Mouse (Mus musculus) embryo, embryonic 11.5 days (tissue): ENCODE measurements around the gene Bicra.

Source experiments
- DNase-seq: peaks from one replicate; pipeline ENCODE4 v3.0.0-alpha.2; 2012; ENCODE audit warnings: low read depth, low spot score

Bicra gene

DNA sequence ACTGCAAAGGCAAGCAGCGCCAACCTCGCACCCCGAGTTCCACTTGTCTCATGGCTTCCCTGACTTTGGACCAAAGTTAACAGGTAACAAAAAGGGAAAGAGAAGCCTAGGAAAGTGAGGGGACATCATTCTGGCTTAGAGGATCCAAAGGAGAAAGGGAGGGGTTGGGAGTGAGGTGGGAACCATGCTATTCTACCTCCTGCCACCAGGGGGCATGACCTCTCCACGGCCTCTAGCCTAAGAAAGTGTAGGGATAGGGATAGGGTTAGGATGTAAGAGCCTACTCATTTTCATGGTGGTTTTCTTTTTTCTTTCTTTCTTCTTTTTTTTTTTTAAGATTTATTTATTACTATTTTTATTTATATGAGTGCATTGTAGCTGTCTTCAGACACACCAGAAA is 71.8 kb downstream of the Bicra start:
- DNase-seq: no peak

DNA sequence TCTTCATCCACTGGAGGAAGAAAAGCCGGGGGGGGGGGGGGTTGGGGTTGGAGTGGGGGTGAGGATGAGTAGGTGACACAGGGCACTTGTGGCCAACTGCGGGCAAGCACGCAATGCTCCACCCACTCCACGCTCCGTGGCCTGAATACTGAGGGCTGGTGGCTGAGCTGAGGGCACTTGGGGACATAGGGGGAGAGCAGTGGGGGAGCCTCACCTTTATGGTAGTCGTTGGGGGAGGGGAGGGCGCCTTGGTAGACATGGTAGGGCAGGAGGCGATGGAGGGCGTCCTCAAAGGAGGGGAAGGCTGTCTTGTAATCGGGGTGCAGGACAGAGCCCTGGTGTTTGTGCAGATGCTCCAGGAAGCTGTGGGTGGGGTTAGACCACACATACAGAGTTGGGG is 72.3 kb downstream of the Bicra start:
- DNase-seq: no peak

DNA sequence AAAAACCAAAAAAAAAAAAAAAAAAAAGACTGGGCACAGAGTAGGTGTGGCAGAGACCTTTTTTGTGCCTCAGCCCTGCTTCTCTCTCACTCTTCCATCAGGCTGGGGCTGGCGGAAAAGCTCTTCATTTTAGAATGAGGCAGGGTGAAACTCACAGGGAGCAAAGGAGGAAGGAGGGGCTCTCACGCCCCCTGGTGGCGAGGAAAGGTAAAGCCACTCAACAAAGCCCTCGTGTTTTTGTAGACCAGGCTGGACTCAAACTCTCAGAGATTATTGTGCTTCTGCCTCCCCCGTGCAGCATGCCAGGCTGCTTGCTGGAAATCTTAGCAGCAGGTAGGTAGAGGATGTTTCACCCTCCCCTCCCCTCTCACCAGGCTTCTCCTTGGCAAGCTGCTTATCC is 73.0 kb downstream of the Bicra start:
- DNase-seq: no peak

DNA sequence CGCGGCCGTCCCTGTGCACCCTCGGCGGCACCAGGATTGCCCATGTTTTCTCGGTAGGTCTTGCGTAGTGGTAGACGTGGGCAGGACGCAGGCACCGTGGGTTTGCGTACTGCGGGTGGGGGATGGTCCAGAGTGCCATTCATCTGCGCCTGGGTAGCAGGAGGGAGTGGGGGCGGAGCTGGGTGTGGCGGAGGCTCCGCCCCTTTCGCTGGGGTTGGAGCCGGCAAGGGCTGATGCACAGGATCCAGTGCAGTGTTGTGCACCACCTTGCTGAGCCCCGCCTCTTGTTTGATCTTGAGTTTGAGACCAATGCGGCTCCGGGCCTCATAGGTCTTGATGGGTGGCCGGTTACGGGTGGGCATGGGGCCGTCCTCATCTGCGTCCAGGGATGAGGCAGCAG is 75.5 kb downstream of the Bicra start:
- DNase-seq: no peak

DNA sequence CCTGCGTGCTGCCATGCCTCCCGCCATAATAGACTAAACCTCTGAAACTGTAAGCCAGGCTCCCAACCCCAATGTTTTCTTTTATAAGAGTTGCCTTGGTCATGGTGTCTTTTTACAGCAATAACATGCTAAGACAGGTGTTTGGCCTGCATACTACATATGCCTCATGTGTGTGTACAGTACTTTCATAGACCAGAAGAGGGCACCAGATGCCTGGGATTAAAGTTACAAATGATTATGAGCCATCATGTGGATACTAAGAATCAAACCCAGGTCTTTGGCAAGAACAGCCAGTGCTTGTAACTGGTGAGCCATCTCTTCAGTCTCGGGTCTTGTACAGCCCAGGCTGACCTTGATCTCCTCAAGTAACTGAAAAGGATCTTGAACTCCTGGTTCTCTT is 78.0 kb downstream of the Bicra start:
- no peak for DNase-seq

DNA sequence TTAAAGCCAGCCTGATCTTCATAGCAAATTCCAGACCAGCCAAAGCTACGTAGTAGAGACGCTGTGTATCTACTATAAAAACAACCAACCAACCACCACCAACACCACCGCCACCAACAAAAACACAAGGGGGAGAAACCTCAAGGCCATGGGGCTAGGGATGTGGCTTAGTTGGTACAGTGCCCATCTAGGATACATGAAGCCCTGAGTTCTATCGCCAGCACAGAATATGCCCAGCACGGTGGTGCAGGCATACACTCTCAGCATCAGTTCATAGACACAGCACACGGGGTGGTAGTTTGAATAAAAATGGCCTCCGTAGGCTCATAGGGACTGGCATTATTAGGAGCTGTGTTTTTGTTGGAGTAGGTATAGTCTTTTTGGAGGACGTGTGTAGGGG is 79.4 kb downstream of the Bicra start:
- DNase-seq: no peak

DNA sequence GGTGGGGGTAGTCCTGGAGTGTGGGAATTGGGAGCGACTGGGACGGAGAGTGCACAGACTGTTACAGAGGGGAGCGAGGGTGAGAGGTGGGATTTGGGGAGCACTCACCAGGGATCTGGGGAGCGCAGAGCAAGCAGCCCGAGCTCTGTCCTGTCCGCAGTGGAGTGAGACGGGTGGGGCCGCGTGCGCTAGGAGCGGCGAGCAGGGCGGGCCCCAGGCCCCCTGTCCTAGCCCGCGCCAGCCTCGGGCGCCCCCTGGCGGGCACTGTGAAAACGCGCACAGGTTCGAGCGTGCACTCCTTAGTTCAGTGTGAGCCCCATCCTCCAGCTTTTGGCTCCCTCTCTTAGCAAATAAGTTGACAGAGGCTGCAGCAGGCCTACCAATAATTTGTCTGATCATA is 80.4 kb downstream of the Bicra start, which contains the start of gene Ehd2:
Ehd2 (minus strand) TSS at position 256 of the 400 bp plus-strand sequence.
- DNase-seq: peak; percentile 57

DNA sequence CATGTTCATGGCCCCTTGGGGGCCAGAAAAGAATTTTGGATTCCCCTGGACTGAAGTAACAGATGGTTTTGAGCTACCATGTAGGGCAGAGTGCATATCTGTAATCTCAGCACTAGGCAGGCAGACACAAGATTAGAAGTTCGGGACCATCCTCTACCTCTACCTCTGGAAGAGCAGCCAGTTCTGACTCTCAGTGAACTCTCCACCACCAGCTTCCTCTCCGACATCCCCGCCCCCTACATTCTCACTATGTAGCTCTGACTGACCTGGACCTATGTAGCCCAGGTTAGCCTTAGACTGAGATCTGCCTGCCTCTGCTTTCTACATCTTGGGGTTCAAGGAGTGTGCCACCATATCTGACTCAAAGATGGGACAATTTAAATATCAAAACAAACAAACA is 81.2 kb downstream of the Bicra start:
- no peak for DNase-seq

DNA sequence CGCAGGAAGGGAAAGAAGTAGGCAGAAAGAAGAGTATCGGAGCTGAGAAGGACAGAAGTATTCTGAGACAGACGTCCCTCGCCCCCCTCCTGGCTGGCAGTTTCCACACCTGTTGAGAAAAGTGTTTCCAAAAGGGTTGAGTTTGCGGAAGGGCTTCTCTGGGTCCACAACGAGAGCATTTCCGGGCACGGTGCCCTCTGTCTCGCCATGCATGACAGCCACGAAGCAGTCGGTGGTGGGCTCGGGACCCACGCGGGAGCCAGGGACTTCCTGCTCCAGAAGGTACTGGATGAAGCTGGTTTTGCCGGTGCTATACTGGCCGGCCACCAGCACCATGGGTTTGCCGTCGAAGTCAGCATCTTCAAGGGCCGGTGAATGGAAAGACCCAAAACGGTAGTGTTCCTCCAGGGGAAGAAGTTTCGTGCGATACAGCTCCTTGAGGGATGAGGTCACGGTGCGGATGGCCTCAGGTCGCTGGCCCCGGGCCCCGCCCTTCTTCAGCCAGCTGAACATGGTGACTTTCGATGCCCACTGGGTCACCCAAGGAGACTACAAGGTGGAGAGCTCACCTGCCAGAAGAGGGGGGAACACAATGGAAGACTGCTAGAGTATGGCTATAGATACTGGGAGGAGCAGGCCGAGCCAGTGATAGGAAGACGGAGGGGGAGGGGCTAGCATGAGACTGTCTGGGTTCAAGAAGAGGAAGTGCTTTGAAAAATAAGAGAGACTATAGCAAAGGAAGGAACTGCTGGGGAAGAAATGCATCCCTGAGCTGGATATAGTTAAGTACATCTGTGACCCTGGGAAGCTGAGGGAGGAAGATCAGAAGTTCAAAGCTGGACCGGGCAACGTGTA is 83.7 kb downstream of the Bicra start:
- no peak for DNase-seq

DNA sequence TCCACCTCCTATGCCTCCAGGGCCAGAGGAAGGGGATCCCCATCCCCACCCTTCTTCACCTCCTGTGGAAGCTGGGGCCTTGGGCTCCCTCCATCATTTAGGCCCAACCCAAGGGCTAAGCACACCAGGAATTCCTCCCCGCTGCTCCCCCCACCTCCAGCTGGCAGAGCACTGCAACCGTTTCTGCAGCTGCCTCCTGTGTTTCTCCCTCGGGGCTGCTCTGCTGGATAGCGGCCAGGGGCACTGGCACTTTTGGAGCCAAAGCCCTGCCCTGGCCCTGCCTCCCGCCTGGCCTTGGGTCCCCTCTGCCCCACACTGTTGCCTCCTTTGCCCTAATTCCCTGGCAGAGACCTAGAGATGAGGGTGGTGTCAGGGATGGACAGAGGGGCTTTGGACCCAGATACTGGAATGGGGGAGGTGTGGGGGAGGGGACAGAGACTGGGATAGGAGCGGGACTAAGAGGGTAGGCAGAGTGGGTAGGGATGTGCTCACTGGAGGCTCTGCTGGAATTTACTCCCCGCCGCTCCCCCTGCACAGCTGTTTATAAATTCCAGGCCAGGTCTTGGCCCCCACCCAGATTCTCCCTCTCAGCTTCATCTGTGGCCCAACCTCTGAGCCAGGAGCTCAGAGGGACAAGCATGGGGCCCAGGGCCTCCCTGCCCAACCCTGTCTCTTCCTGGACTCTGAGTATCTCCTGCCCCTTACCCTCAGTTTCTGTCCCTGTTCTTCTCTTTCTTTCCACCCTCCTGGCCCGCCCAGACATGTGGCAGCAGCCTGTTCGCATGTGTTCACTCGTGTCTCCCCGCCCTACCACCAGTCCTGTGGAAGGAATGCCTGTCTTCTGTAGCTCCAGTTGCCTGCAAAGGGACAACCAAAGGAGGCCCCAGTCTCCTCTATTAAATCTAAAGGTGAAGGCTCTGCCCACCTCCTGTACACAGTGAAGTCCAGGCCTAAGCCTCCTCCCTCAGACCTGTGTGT is 85.1 kb downstream of the Bicra start:
- DNase-seq: no peak

DNA sequence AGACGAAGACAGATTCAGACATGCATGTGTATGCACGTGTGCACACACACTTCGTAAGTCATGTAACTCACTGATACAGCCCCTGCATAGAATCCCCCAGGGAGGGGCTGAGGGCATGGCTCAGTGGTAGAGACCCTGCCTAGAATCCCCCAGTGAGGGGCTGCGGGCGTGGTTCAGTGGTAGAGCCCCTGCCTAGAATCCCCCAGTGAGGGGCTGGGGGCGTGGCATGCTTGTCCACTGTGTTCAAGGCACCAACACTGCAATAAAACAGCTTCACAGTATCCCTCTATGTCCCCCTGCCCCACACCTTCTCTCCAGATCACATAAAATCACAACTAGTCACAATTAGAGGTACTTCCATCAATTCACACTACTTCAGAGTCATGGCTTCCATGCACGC is 85.9 kb downstream of the Bicra start:
- DNase-seq: no peak

DNA sequence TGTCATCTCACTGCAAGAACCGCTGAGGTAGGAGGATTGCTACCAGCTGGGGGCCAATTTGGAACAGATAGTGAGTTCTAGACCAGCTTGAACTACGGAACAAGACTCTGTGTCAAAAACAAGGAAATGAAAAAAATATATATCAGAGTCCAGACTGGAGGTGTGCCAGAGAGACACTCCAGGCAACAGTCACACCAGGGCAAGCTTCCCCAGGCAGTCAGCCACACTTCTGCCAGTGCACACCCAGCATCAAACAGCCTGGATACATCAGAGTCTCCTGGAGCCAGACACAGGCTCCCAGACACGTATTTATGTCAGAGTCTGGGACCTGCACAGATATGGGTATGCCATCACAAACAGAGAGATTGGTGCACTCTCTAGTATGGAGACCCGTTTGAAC is 86.5 kb downstream of the Bicra start:
- DNase-seq: no peak

DNA sequence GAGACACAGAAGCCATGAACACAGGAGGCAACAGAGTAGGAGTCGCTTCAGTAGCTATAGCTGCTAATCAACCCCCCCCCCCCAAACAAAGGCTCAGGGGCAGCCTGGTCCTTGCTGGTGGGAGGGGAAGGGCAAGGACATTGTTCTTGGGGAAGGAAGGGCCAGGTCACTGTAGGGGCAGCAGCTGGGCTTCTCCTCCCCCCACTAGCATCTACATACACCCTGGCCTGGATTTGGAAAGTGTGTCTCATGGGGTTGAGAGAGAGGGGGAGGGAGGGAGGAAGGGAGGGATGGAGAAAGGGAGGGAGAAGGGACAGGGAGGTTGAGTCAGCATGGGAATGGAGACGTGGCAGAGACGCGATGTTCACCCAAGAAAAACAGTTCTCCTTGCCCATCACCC is 87.0 kb downstream of the Bicra start:
- DNase-seq: no peak

DNA sequence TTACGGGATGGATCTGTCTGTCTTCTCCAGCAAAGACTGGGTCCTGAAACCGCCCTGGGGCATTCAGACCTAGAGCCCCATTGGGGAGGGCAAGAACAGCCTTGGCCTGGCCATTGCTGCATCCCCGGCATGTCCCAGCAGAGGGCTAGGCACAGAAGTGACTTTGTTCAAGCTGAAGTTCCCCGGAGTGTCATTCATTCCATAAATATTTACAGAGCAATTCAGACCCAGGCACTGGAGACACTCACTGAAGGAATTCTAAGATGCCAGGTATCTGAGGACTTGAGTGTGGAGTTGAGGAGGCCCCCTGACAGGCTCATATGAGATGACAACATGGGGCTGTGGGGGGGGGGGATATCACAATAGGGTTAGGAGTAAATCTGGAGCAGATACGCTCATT is 91.6 kb downstream of the Bicra start:
- DNase-seq: no peak

DNA sequence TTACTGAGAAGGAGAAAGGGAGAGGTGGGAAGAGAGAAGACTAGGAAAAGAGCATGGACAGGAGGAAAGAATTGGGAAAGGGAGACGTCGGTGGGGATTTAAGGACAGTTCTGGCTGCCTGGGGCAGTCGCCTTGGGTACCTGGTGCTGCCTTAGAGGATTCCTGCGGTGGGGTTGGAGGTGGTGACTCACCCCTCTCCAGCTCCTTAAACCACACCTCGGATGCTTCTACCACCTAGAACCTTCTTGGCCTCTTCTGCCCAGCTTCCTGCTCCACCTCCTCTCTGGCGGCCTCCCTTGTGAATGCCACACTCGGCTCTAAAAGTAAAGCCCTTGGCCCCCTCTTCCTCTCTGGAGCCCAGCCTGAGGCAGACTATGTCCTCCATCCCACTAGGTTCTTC is 92.2 kb downstream of the Bicra start:
- DNase-seq: no peak

DNA sequence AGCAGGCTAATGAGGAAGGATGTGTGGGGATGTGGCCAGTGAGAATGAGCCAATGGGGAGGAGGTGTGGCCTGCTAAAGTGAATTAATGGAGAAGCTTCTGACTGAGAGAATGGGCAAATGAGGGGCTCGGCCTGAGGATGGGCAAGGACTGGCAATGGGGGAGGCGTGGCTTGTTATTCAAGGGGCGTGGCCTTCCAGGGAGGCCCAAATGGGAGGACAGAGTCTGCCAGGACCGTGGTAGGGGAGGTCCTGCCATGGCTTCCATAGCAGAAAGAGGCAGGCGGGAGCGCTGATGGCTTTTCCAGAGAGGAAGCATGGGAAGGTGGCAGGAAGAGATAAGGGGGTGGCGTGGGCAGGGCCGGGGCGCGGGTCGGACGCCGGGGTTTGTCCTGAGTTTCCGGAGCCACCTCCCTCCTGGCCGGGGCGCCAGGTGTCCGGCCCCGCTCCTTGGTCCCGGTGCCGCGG is 92.7 kb downstream of the Bicra start:
- no peak for DNase-seq

DNA sequence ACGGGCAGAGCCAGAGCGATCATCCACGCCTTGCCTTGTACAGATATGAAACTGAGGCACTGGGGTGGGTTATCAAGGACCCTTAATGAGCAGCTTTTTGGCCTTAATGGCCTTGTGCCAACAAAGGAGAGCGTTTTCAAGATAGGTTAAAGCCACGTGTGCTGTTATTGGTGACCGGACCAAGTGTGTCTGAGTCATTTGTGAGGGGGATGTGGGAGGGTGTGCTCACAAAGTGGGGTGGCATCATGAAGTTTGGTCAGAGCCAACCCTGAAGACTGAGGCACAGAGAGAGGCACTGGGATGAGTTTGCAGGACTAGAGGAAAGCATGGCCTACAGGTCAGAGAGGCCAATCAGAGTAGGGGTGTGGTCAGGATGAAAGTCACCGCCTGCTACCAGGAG is 93.3 kb downstream of the Bicra start:
- no peak for DNase-seq

DNA sequence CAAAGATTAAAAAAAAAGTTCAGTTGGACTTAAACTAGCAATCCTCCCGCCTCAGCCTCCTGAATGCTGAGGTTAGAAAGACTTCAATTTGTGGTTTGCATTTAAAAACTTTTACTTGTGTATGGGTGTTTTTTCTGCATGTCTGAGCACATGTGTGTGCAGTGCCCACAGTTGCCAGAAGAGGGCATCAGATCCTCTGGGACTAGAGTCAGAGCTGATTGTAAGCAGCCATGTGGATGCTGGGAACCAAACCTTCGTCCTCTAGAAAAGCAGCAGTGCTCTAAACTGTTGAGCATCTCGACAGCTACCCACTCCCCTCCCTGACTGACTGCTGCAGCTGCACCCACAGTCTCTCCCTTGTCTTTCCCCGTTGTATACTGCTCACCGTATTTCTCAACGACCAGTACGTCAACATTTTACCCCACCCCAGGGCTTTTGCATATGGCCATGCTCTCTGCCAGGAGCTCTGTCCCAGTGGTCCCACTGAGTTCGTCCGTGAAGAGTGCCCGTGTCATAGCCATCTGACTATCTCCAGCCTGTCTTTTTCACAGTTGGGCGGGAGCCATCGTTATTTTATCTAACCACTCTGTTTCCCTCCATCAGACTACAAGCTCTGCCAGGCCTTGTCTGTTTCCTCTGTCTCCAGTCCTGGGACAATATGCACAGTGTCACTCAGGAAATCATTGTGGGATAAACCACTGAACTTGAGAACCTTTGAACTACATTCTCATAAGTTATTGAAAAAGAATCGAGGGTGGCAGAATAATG is 94.2 kb downstream of the Bicra start:
- no peak for DNase-seq

DNA sequence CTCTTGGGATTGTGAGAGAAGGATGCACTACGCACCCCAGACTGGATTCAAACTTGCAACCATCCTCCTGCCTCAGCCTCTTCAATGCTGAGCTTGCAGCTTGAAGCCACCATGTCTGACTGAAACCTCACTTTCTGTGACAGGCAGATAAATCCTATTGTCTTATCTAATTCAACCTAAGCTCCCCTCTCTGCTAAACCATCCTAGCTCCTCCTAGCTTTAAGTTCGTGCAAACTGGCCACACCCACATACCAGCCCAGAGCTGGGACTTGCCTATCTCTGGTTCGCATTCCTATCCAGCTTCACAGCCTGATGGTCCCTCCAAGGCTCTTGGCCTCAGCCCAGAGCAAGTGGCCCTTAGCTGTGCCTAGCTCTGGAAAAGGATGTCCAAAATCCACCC is 95.3 kb downstream of the Bicra start:
- no peak for DNase-seq

DNA sequence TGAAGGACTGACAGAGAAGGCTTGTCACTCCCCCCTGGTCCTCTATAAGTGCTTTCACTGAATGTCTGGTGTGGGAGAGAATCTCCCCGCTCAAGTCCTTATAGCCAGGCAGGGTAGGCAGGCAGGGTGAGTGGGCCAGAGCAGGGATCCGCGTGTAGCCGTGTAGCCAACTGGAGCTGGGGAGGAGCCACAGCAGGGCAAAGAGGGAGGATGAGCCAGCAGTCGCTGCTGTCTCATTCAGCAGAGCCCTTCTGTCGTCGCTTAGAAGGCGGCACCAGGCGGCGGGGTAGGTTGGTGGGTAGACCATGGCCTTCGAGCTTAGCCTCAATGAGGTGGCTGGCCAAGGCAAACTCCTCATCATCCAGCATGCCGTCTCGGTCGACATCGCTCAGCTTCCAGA is 97.7 kb downstream of the Bicra start:
- DNase-seq: no peak

DNA sequence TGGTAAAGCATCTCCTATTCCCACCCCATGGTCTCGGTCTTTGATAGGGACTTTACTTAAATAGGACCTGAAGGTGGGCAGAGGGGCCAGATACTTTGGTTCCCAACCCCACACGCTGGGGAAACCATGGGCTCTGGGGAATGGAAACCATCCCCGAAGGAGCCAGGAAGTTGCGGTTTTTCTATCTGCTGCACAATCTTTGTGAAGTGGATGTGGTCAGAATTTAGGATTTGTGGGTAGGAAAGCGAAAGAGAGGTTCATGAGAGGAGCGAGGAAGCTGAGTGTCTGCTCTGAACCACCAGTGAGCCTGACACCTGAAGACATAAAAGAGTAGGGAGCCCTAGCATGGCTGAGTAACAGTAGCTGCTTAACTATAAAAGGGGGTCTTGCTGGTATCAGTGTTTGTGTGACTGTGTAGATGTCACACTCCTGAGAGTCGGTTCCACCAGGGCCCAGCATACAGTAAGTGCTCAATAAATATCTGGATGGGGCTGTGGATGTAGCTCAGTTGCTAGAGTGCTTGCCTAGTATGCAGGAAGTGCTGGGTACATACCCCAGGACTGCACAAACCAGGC is 98.4 kb downstream of the Bicra start:
- no peak for DNase-seq
